In genomic region chr5:65697836-65698758, GRCm38 (mm10) we compare ENCODE assay signal across 7 mouse cellular contexts. TPM values are rescaled to one million over a fixed set of nuclear protein-coding genes. Genes with fewer than 3 reads are reported as not detected.
DNase-seq lines count a peak whose midpoint lies in the region; ATAC-seq and TF ChIP-seq lines count a peak whose summit lies in the region.

Gene Pds5a (minus strand): TSS chr5:65698273.

- DNase-seq in adrenal gland, adult 8-10 months: peak; percentile 72
- DNase-seq in embryo, embryonic 9.5 days (ENCODE audit: extremely low spot score): peak; percentile 91
- no peak for DNase-seq in gonadal fat pad, adult 2 months (ENCODE audit: low read depth)
- peak; percentile 90 for DNase-seq in left cerebral cortex, postnatal 4 days

- H3K9ac ChIP-seq in intestine, postnatal 0 days (ENCODE audit: low read depth, low read length): peak within 1 kb of the TSS; percentile 96
- H3K9ac ChIP-seq in midbrain, embryonic 12.5 days (replicated peaks): peak within 1 kb of the TSS; percentile 97

- no peaks in the 10 kb centered on the region for H3K36me3 ChIP-seq in intestine, postnatal 0 days (ENCODE audit: control insufficient read depth, insufficient read depth)
- H3K36me3 ChIP-seq in midbrain, embryonic 12.5 days: peaks cover 5% of the 10 kb centered on the region; the same call in 1 of the 2 replicates
- peaks cover 7% of the 10 kb centered on the region for H3K36me3 ChIP-seq in small intestine, adult 2 months (ENCODE audit: control insufficient read depth, insufficient read depth, low read length)

- WGBS in intestine, postnatal 0 days: under 1% methylated on average over 78 of the region's 140 CpGs
- under 1% methylated on average over 76 of the region's 140 CpGs for WGBS in midbrain, embryonic 12.5 days
- 3% methylated on average over 139 of the region's 140 CpGs for WGBS in small intestine, adult 2 months

- H3K4me1 ChIP-seq in intestine, postnatal 0 days (replicated peaks; ENCODE audit: control insufficient read depth, insufficient read depth, low read length): 0 out of 2 replicates have a peak, but pooled peaks cover 3% of the 10 kb centered on the region
- H3K4me1 ChIP-seq in midbrain, embryonic 12.5 days: peaks cover 23% of the 10 kb centered on the region
- H3K4me1 ChIP-seq in small intestine, adult 2 months (ENCODE audit: control insufficient read depth, insufficient read depth, insufficient read length, low read length): peaks cover 5% of the 10 kb centered on the region; the same call in 1 of the 2 replicates

- ATAC-seq in intestine, postnatal 0 days: peak; percentile 91
- ATAC-seq in midbrain, embryonic 12.5 days (ENCODE audit: low FRiP score, low read depth): peak; percentile 93

- H3K9me3 ChIP-seq in intestine, postnatal 0 days (ENCODE audit: control insufficient read depth): no peaks in the 10 kb centered on the region
- no peaks in the 10 kb centered on the region for H3K9me3 ChIP-seq in midbrain, embryonic 12.5 days

- no peaks in the 10 kb centered on the region for H3K27me3 ChIP-seq in intestine, postnatal 0 days (replicated peaks; ENCODE audit: control insufficient read depth, insufficient read depth, low read length)
- H3K27me3 ChIP-seq in midbrain, embryonic 12.5 days: no peaks in the 10 kb centered on the region
- H3K27me3 ChIP-seq in small intestine, adult 2 months (ENCODE audit: control insufficient read depth, insufficient read depth, low read length): no peaks in the 10 kb centered on the region

- TF ChIP-seq POLR2A in small intestine, adult 2 months (IDR thresholded peaks at IDR 0.05; ENCODE audit: low read depth, low read length): peak; percentile 71; the same call in 1 of the 2 replicates

- H3K4me3 ChIP-seq in intestine, postnatal 0 days (ENCODE audit: low read depth, low read length): peak within 1 kb of the TSS; percentile 98
- peak within 1 kb of the TSS; percentile 97 for H3K4me3 ChIP-seq in midbrain, embryonic 12.5 days
- H3K4me3 ChIP-seq in small intestine, adult 2 months (ENCODE audit: low read depth, low read length): peak within 1 kb of the TSS; percentile 92

- intact Hi-C loops in left cerebral cortex, postnatal 4 days (cut with DNase I): no loop called here

- peak within 1 kb of the TSS; percentile 97 for H3K27ac ChIP-seq in intestine, postnatal 0 days (ENCODE audit: low read depth, low read length)
- peak within 1 kb of the TSS; percentile 98 for H3K27ac ChIP-seq in midbrain, embryonic 12.5 days (replicated peaks)
- peak within 1 kb of the TSS; percentile 88 for H3K27ac ChIP-seq in small intestine, adult 2 months (ENCODE audit: insufficient read depth, low read depth, low read length)

- TF ChIP-seq CTCF in intestine, postnatal 0 days (IDR thresholded peaks at IDR 0.05; ENCODE audit: low read depth): peak; percentile 56
- peak; percentile 37; the same call in 1 of the 2 replicates for TF ChIP-seq CTCF in small intestine, adult 2 months (IDR thresholded peaks at IDR 0.05; ENCODE audit: extremely low read depth, insufficient read length, insufficient replicate concordance, low read depth, low read length)

- H3K4me2 ChIP-seq in intestine, postnatal 0 days (replicated peaks; ENCODE audit: low read depth): peak within 1 kb of the TSS; percentile 84
- H3K4me2 ChIP-seq in midbrain, embryonic 12.5 days (replicated peaks): peak within 1 kb of the TSS; percentile 64

RNA-seq across cellular contexts. Expression of gene Pds5a, which starts in this region (rescaled TPM):
- 100 to 1,000 TPM in 3 of 4 experiments, 10 to 100 TPM in 1; 82.9 to 122 (median 111) TPM for total RNA-seq in adrenal gland, adult 8-10 months (2022)
- 28.3 and 29.8 TPM in 2 replicates for polyA plus RNA-seq in gonadal fat pad, adult 2 months (2012; rRNA removed)
- 21.1 and 26.3 TPM in 2 replicates for polyA plus RNA-seq in intestine, postnatal 0 days (2015; fragmentation: Nextera tagmentation; extraction: Ambion mirVana)
- 100 to 1,000 TPM in 1 of 2 experiments, 10 to 100 TPM in 1; 89.8 to 106 TPM for total RNA-seq in left cerebral cortex, postnatal 4 days (2021)
- polyA plus RNA-seq in midbrain, embryonic 12.5 days (2016; fragmentation: Nextera tagmentation; extraction: Ambion mirVana): 114 and 131 TPM in 2 replicates
- 3.0 and 5.4 TPM in 2 replicates for polyA plus RNA-seq in small intestine, adult 2 months (2012; rRNA removed)
